Mouse (Mus musculus) forelimb bud, embryonic 11.5 days (tissue): Measurements from ENCODE around the gene Iqck.

Source experiments
- DNase-seq: peaks from one replicate; pipeline ENCODE4 v3.0.0-alpha.2; 2012; ENCODE audit warnings: low read depth, low spot score

Gene Iqck

DNA sequence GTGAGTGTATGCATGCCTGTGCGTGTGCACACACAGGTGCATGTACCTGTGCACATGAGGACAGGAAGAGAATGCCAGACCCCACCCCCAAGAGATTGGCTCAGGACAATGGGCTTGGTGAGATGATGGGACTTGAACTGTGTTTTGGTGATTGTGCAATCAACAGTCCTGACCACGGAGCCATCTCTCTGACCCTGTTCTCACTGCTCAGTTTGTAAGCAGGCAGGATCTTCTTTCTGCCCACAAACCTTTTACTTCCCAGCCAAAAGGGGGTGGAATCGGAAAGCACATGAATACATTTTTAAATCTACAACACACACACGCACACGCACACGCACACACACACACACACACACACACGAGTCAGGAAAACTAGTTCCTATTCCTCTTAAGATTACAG is 56.0 kb downstream of the Iqck start:
- DNase-seq = no peak

DNA sequence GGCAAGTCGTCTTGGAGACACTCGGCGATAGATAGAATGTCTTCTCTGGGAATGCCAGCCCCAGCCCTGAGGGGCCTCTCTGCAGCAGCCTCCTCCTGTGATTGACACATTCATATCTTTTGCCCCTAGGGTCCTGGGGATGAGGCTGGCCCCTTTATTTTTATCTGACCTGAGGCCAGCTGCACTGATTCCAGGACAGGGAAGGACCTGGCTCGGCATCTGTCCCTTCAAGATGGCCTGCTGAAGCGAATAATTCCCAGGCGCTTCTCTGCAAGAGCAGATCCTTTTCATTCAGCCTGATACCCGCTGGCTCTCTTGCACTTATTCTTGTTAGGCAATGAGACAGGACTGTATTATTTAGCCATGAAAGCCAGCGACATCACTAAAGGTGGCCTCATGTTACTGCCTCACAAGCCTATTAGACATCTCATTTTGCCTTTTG is 56.5 kb downstream of the Iqck start:
- DNase-seq = no peak

DNA sequence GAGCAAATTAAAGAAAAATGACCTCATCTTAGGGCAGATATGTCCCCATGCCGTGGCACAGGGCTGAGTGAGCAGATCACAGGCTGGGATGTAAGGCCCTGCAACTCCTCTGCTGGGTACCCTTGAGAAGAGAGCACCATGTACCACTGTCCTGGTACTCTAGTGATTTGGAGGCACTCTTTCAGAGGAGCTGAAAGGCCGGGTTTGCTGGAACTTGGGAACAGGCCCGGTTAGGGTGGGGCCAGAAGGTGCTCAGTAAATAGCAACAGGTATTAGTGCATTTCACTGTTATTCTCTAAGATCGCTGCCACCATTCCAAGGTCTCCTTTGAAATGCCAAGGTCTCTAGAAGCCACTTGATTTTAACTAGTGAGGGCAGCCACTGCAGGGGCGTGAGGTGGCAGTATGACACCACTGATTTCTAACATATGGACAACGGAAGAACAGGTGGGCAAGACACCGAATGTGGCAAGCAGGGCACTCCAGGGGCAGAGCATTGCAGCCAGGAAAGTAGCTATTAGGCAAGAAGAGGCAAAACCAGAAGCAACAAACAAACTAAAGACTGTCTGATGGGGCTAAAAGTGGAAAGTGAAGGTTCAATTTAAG is 59.1 kb downstream of the Iqck start:
- no peak for DNase-seq

- DNase-seq = no peak
Observed at GRCm38 (mm10) chr7:118919261-118920006, 63.9 kb downstream of the Iqck start.

DNA sequence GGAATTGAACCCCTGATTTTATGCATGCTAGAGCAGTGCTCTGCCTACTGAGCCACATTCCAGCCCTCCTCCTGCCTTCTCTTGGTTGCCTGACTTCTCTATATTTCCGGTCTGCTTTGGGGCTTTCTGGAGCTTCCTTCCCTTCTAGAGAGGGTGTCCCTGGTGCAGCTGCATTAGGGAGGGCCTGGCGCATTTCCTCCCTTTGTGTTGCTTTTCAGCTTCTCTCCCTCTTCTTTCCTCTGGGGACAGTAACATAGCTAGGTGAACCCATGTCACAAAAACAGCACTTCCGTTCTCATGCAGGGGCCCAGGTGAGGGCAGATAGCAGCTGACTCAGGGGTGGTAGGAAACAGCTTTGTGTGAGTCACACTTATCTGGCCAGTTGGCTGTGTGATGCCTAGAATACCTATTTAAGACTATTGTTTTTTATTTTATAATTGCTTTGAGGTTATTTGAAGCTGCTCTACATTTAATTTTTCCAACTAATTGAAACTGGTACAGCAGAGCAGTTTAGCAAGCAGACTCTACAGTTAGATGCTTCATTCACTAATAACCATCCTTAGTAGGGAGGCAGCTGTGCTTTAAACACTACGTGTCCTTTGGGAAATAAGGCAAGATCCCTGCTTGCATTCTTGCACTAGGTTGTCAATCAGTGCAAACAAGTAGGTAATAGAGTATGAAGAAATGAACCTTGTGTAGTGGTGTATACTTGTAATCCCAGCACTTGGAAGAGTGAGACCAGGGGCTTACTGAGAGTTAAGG is 67.1 kb downstream of the Iqck start:
- DNase-seq = no peak

- no peak for DNase-seq
Observed at GRCm38 (mm10) chr7:118925547-118925946, 70.0 kb downstream of the Iqck start.

- DNase-seq = no peak
Observed at GRCm38 (mm10) chr7:118926516-118927260, 71.1 kb downstream of the Iqck start.

GRCm38 (mm10) chr7:118927279-118927678 is 71.7 kb downstream of the Iqck start:
- no peak for DNase-seq

GRCm38 (mm10) chr7:118928316-118928715 is 72.8 kb downstream of the Iqck start:
- no peak for DNase-seq

- no peak for DNase-seq
Observed at GRCm38 (mm10) chr7:118928916-118929315, 73.4 kb downstream of the Iqck start.

- no peak for DNase-seq
Observed at GRCm38 (mm10) chr7:118929601-118930311, 74.2 kb downstream of the Iqck start.

GRCm38 (mm10) chr7:118931502-118932395 is 76.2 kb downstream of the Iqck start:
- no peak for DNase-seq

- no peak for DNase-seq
Observed at GRCm38 (mm10) chr7:118935306-118935705, 79.8 kb downstream of the Iqck start.

GRCm38 (mm10) chr7:118936844-118937243 is 81.3 kb downstream of the Iqck start:
- DNase-seq = no peak

GRCm38 (mm10) chr7:118937469-118938387 is 82.2 kb downstream of the Iqck start:
- no peak for DNase-seq

GRCm38 (mm10) chr7:118942297-118942696 is 86.7 kb downstream of the Iqck start:
- no peak for DNase-seq

GRCm38 (mm10) chr7:118943170-118943569 is 87.6 kb downstream of the Iqck start:
- no peak for DNase-seq

GRCm38 (mm10) chr7:118944884-118945283 is 89.3 kb downstream of the Iqck start:
- peak; percentile 10 for DNase-seq

GRCm38 (mm10) chr7:118947241-118947640 is 91.7 kb downstream of the Iqck start:
- DNase-seq = no peak
